Mouse (Mus musculus) hindbrain, embryonic 16.5 days (tissue): Measurements from ENCODE around the gene Il20rb. TPM values are rescaled to one million over a fixed set of nuclear protein-coding genes. Genes with fewer than 3 reads are reported as not detected.

Experiments used
- ATAC-seq: fragments of 200-750 bp; cut with Nextera tagmentation; 2 replicates; pipeline ENCODE4 v1.8.0; 2017; ENCODE audit warnings: moderate TSS enrichment, moderate library complexity
- H3K27ac ChIP-seq: fragments of 300-500 bp; sonication (generic); 2 replicates; pipeline ENCODE4 v1.5.1; 2014; ENCODE audit warnings: low read depth, mild to moderate bottlenecking, control low read depth, low read length, moderate library complexity
- H3K27me3 ChIP-seq: fragments of 300-500 bp; sonication (generic); replicated peaks from 2 replicates; pipeline ENCODE4 v1.6.1; 2014; ENCODE audit warnings: low read length; ENCODE audit not compliant: control insufficient read depth, insufficient read depth
- H3K36me3 ChIP-seq: fragments of 300-500 bp; sonication (generic); 2 replicates; pipeline ENCODE4 v1.6.1; 2014; ENCODE audit warnings: mild to moderate bottlenecking, low read length, moderate library complexity, mixed read lengths; ENCODE audit not compliant: control insufficient read depth, insufficient read depth
- H3K4me1 ChIP-seq: fragments of 300-500 bp; sonication (generic); 2 replicates; pipeline ENCODE4 v1.6.1; 2014; ENCODE audit warnings: low read depth, low read length; ENCODE audit not compliant: control insufficient read depth, insufficient read depth
- H3K4me2 ChIP-seq: fragments of 300-500 bp; sonication (generic); 2 replicates; pipeline ENCODE4 v1.6.1; 2014; ENCODE audit warnings: mild to moderate bottlenecking, low read length, control low read depth, moderate library complexity
- H3K4me3 ChIP-seq: fragments of 300-500 bp; sonication (generic); 2 replicates; pipeline ENCODE4 v1.5.1; 2014; ENCODE audit warnings: mild to moderate bottlenecking, low read length, control low read depth, moderate library complexity
- H3K9ac ChIP-seq: fragments of 300-500 bp; sonication (generic); 2 replicates; pipeline ENCODE4 v1.6.1; 2014; ENCODE audit warnings: low read depth, mild to moderate bottlenecking, control low read depth, low read length, moderate library complexity
- H3K9me3 ChIP-seq: fragments of 300-500 bp; sonication (generic); 2 replicates; pipeline ENCODE4 v1.6.1; 2014; ENCODE audit warnings: mild to moderate bottlenecking, low read length, moderate library complexity; ENCODE audit not compliant: control insufficient read depth
- WGBS: fragments of 180-500 bp; shearing (Covaris S2); extraction: QIAGEN DNeasy Blood & Tissue Kit; methylation state at CpG from one replicate; pipeline ENCODE4 v1.1.7; 2014; 5-methylcytosine and 5-hydroxymethylcytosine counted together
- polyA plus RNA-seq: library from polyadenylated mRNA; unstranded; fragments of >200 nt; fragmentation: Nextera tagmentation; extraction: Ambion mirVana; gene quantifications from 2 replicates; pipeline ENCODE4 v1.2.1, GENCODE M21; 2015

Gene Il20rb
- polyA plus RNA-seq, 1 experiment from 2014 or later, result 1.1 TPM

DNA sequence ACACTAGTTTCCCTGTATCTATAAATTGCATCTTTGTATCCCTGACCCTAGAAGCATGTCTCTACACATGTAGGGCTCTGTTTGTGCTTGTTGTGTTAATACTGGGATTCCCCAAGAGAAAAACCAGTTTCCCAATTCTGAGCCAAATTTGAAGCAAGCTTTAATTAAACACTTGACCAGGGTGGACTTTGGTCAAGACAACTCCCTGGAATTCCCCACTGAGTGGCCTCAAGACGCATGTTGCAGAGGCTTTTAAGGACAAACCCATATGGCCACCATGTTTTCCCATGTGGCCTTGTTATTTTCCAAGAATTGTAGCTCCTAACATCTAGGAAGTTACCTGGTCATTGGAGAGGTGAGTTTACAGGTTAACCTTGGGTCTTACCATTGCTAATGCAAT is 12.5 kb downstream of the Il20rb start:
- no peak overlapping the region for H3K9ac ChIP-seq
- 90% methylated on average over 1 of the region's 1 CpGs for WGBS

DNA sequence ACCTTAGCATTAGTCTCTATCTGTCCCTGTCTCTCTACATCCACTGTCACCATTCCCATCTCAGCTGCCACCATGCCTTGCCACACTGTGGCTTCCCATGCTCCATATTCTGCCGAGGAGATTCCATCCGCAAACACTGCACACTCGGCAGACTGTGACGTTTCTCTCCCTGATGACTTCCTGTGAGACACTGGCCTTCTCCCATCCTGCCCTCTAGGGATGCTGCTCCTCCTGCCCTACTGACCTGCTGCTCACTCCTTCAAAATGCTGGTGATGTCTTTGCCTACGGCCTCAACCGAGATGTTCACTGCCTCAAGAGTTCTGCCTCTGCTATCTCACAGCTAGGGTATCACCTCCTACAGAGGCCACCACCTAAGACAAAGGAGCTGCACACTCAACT is 13.2 kb downstream of the Il20rb start:
- no peak overlapping the region for H3K4me2 ChIP-seq
- H3K27me3 ChIP-seq, result no peaks in the 10 kb centered on the region
- WGBS, result 90% methylated on average over 6 of the region's 6 CpGs
- peaks cover 3% of the 10 kb centered on the region; the same call in 1 of the 2 replicates for H3K4me1 ChIP-seq
- no peak overlapping the region for H3K9ac ChIP-seq
- no peaks in the 10 kb centered on the region for H3K36me3 ChIP-seq
- no peak overlapping the region for H3K27ac ChIP-seq
- no peak for ATAC-seq
- H3K9me3 ChIP-seq, result no peaks in the 10 kb centered on the region
- no peak overlapping the region for H3K4me3 ChIP-seq

More for the DNA sequence above, 12.5 kb downstream of the Il20rb start:
- H3K4me1 ChIP-seq, result peaks cover 3% of the 10 kb centered on the region; the same call in 1 of the 2 replicates
- H3K27me3 ChIP-seq, result no peaks in the 10 kb centered on the region
- no peak overlapping the region for H3K4me3 ChIP-seq
- H3K36me3 ChIP-seq, result no peaks in the 10 kb centered on the region
- ATAC-seq, result no peak
- no peak overlapping the region for H3K4me2 ChIP-seq
- H3K27ac ChIP-seq, result no peak overlapping the region
- H3K9me3 ChIP-seq, result no peaks in the 10 kb centered on the region

- H3K4me1 ChIP-seq, result peaks cover 3% of the 10 kb centered on the region; the same call in 1 of the 2 replicates
- no peak overlapping the region for H3K4me2 ChIP-seq
- H3K4me3 ChIP-seq, result no peak overlapping the region
- ATAC-seq, result no peak
- 94% methylated on average over 8 of the region's 8 CpGs for WGBS
- H3K9me3 ChIP-seq, result no peaks in the 10 kb centered on the region
- no peaks in the 10 kb centered on the region for H3K36me3 ChIP-seq
- H3K27ac ChIP-seq, result no peak overlapping the region
- no peak overlapping the region for H3K9ac ChIP-seq
- no peaks in the 10 kb centered on the region for H3K27me3 ChIP-seq
Measured at GRCm38 (mm10) chr9:100472931-100473330, 13.7 kb downstream of the Il20rb start.

GRCm38 (mm10) chr9:100471605-100471953 is 15.0 kb downstream of the Il20rb start:
- Histone ChIP-seq H3K36me3 (no peaks in the 10 kb centered on the region), H3K9me3 (no peaks in the 10 kb centered on the region), H3K27me3 (no peaks in the 10 kb centered on the region), H3K4me3 (no peak overlapping the region), H3K9ac (no peak overlapping the region), H3K4me2 (no peak overlapping the region), H3K27ac (no peak overlapping the region), H3K4me1 (peaks cover 3% of the 10 kb centered on the region; the same call in 1 of the 2 replicates)
- WGBS, result 69% methylated on average over 4 of the region's 4 CpGs
- ATAC-seq, result no peak

- no peaks in the 10 kb centered on the region for H3K9me3 ChIP-seq
- peak; percentile 79 for ATAC-seq
- no peak overlapping the region; the same call in 1 of the 2 replicates for H3K27ac ChIP-seq
- no peaks in the 10 kb centered on the region for H3K36me3 ChIP-seq
- WGBS, result 64% methylated on average over 8 of the region's 8 CpGs
- no peak overlapping the region for H3K9ac ChIP-seq
- H3K4me1 ChIP-seq, result peaks cover 3% of the 10 kb centered on the region; the same call in 1 of the 2 replicates
- no peaks in the 10 kb centered on the region for H3K27me3 ChIP-seq
- H3K4me2 ChIP-seq, result no peak overlapping the region
- no peak overlapping the region for H3K4me3 ChIP-seq
Measured at GRCm38 (mm10) chr9:100470936-100471604, 15.5 kb downstream of the Il20rb start.

- Histone ChIP-seq H3K4me3 (no peak overlapping the region), H3K4me1 (peaks cover 3% of the 10 kb centered on the region; the same call in 1 of the 2 replicates), H3K9ac (no peak overlapping the region), H3K27me3 (no peaks in the 10 kb centered on the region), H3K27ac (no peak overlapping the region), H3K36me3 (no peaks in the 10 kb centered on the region), H3K4me2 (no peak overlapping the region), H3K9me3 (no peaks in the 10 kb centered on the region)
- no peak for ATAC-seq
- WGBS, result 72% methylated on average over 1 of the region's 1 CpGs
Measured at GRCm38 (mm10) chr9:100470228-100470627, 16.4 kb downstream of the Il20rb start.

GRCm38 (mm10) chr9:100469681-100470080 is 16.9 kb downstream of the Il20rb start:
- Histone ChIP-seq H3K27me3 (no peaks in the 10 kb centered on the region), H3K9me3 (no peaks in the 10 kb centered on the region), H3K36me3 (no peaks in the 10 kb centered on the region), H3K4me2 (no peak overlapping the region), H3K4me3 (no peak overlapping the region), H3K4me1 (peaks cover 3% of the 10 kb centered on the region; the same call in 1 of the 2 replicates), H3K27ac (no peak overlapping the region), H3K9ac (no peak overlapping the region)
- 91% methylated on average over 3 of the region's 3 CpGs for WGBS
- no peak for ATAC-seq

DNA sequence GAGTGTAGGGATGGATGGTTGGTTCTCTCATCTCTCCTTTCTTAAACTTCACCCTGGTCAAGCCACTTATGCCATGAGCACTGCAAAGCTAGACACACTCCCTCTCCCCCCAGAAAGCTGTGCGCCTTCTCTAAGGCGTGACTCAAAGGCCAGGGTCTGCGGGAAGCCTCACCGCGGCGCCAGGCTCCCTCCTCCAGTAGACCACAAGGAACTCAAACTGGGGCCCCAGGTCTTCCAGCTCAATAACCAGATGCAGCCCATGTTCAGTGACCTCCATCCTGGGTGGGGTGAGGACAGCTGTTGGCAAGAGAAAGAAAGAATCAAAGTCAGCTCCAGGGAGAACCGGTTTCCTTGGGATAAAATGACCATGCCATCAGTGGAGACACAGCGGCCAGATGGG is 18.4 kb downstream of the Il20rb start:
- H3K9me3 ChIP-seq, result no peaks in the 10 kb centered on the region
- no peak overlapping the region for H3K4me2 ChIP-seq
- H3K27me3 ChIP-seq, result no peaks in the 10 kb centered on the region
- peaks cover 3% of the 10 kb centered on the region; the same call in 1 of the 2 replicates for H3K4me1 ChIP-seq
- WGBS, result 87% methylated on average over 8 of the region's 8 CpGs
- no peak overlapping the region for H3K4me3 ChIP-seq
- H3K27ac ChIP-seq, result no peak overlapping the region
- no peaks in the 10 kb centered on the region for H3K36me3 ChIP-seq
- no peak overlapping the region for H3K9ac ChIP-seq
- no peak for ATAC-seq

- WGBS, result 57% methylated on average over 7 of the region's 7 CpGs
- Histone ChIP-seq H3K4me2 (no peak overlapping the region), H3K9ac (no peak overlapping the region), H3K4me1 (peaks cover 3% of the 10 kb centered on the region; the same call in 1 of the 2 replicates), H3K9me3 (no peaks in the 10 kb centered on the region), H3K27ac (no peak overlapping the region), H3K36me3 (no peaks in the 10 kb centered on the region), H3K4me3 (no peak overlapping the region), H3K27me3 (no peaks in the 10 kb centered on the region)
- 0 out of 2 replicates have a peak, but pooled peaks have one; percentile 30 for ATAC-seq
Measured at GRCm38 (mm10) chr9:100467653-100468052, 18.9 kb downstream of the Il20rb start.
